Mouse (Mus musculus) bone marrow, adult 2 months (tissue): Measurements from ENCODE around the gene Cacng7.

Source experiments
- CTCF ChIP-seq: fragments of 200-500 bp; IDR thresholded peaks from 2 replicates; pipeline ENCODE4 v1.5.1; 2011; ENCODE audit warnings: low read length, control low read depth; ENCODE audit not compliant: control insufficient read depth, insufficient read depth
- POLR2A ChIP-seq: fragments of 200-500 bp; IDR thresholded peaks from 2 replicates; pipeline ENCODE4 v1.6.1; 2011; ENCODE audit warnings: low read depth, mild to moderate bottlenecking, control low read depth, low read length, borderline replicate concordance; ENCODE audit not compliant: control insufficient read depth

DNA sequence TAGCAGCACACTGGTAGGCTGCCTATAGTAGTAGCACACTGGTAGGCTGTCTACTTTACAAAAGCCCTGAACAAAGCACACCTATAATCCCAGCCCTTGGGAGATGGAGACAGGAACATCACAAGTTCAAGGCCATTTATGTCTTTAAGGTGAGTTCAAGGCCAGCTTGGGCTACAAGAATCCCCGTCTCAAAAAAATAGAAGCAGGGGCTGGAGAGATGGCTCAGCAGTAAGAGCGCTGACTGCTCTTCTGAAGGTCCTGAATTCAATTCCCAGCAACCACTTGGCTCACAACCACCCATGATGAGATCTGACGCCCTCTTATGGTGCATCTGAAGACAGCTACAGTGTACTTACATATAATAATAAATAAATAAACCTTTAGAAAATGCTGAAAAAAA lies 12.5 kb downstream of the Cacng7 start:
- no peak for TF ChIP-seq CTCF
- TF ChIP-seq POLR2A = no peak
